Mouse (Mus musculus) forebrain, embryonic 14.5 days (tissue): ENCODE results near the gene Tmem120a. TPM values are rescaled to one million over a fixed set of nuclear protein-coding genes. Genes with fewer than 3 reads are reported as not detected.

Experiments used
- ATAC-seq: fragments of 200-750 bp; cut with Nextera tagmentation; 2 replicates; pipeline ENCODE4 v1.8.0; 2017; ENCODE audit warnings: mild to moderate bottlenecking, moderate library complexity
- DNase-seq: peaks from one replicate; pipeline ENCODE4 v3.0.0-alpha.2; 2015; ENCODE audit warnings: low spot score
- H3K27ac ChIP-seq: fragments of 300-500 bp; sonication (generic); 2 replicates; pipeline ENCODE4 v1.5.1; 2014; ENCODE audit warnings: low read depth, mild to moderate bottlenecking, control low read depth, low read length, moderate library complexity
- H3K27me3 ChIP-seq: fragments of 300-500 bp; sonication (generic); replicated peaks from 2 replicates; pipeline ENCODE4 v1.6.1; 2014; ENCODE audit warnings: low read length, control low read depth, mixed read lengths; ENCODE audit not compliant: control insufficient read depth, insufficient read depth
- H3K36me3 ChIP-seq: fragments of 300-500 bp; sonication (generic); 2 replicates; pipeline ENCODE4 v1.6.1; 2014; ENCODE audit warnings: low read length, control low read depth; ENCODE audit not compliant: control insufficient read depth, insufficient read depth
- H3K4me1 ChIP-seq: fragments of 300-500 bp; sonication (generic); 2 replicates; pipeline ENCODE4 v1.6.1; 2014; ENCODE audit warnings: antibody characterized with exemption, low read length, control low read depth; ENCODE audit not compliant: control insufficient read depth, insufficient read depth
- H3K4me2 ChIP-seq: fragments of 300-500 bp; sonication (generic); 2 replicates; pipeline ENCODE4 v1.6.1; 2014; ENCODE audit warnings: mild to moderate bottlenecking, control low read depth, low read length
- H3K4me3 ChIP-seq: fragments of 300-500 bp; sonication (generic); 2 replicates; pipeline ENCODE4 v1.5.1; 2014; ENCODE audit warnings: low read depth, low read length, control low read depth
- H3K9ac ChIP-seq: fragments of 300-500 bp; sonication (generic); 2 replicates; pipeline ENCODE4 v1.6.1; 2014; ENCODE audit warnings: mild to moderate bottlenecking, low read length, control low read depth, moderate library complexity
- H3K9me3 ChIP-seq: fragments of 300-500 bp; sonication (generic); replicated peaks from 2 replicates; pipeline ENCODE4 v1.6.1; 2016; ENCODE audit warnings: low read length, control low read depth, mixed read lengths; ENCODE audit not compliant: control insufficient read depth
- WGBS: fragments of 180-500 bp; shearing (Covaris S2); extraction: QIAGEN DNeasy Blood & Tissue Kit; methylation state at CpG from one replicate; pipeline ENCODE4 v1.1.7; 2014; 5-methylcytosine and 5-hydroxymethylcytosine counted together
- microRNA-seq: library from miRNA; unstranded; fragments of <30 nt; microRNA quantifications from one replicate; pipeline ENCODE4, GENCODE M21; 2016
- polyA plus RNA-seq: library from polyadenylated mRNA; unstranded; fragments of >200 nt; fragmentation: Nextera tagmentation; extraction: Ambion mirVana; gene quantifications from 2 replicates; pipeline ENCODE4 v1.2.1, GENCODE M21; 2014

Tmem120a gene
- polyA plus RNA-seq, 1 experiment from 2014 or later = 80.1 TPM

- Histone ChIP-seq H3K4me1 (peaks cover 12% of the 10 kb centered on the region), H3K9ac (no peak overlapping the region), H3K27me3 (no peaks in the 10 kb centered on the region), H3K36me3 (no peaks in the 10 kb centered on the region), H3K27ac (no peak overlapping the region), H3K9me3 (no peaks in the 10 kb centered on the region), H3K4me2 (no peak overlapping the region), H3K4me3 (no peak overlapping the region)
- WGBS = 96% methylated on average over 5 of the region's 5 CpGs
- DNase-seq (no peak), ATAC-seq (no peak)
Measured at GRCm38 (mm10) chr5:135693281-135693853, 50.9 kb downstream of the Tmem120a start.

DNA sequence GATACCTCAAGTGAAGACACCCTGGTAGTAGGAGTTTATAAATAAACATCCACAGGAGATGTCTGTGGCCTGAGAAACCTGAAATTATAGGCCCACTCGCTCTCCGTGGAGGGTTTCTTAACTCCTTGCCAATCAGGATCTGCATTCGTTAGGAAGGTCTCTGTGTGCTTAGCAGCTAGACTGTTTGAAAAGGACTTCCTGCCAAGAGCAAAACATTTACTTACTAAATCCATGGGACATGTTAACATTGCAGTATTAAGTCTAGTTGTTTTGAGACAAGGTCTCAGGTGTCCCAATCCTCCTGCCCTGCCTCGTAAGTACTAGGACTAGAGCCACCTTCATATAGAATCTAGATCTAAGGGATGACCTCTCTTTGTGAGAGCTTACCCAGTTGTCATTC lies 53.0 kb downstream of the Tmem120a start:
- Histone ChIP-seq H3K36me3 (no peaks in the 10 kb centered on the region), H3K4me1 (peaks cover 14% of the 10 kb centered on the region), H3K27ac (no peak overlapping the region), H3K27me3 (no peaks in the 10 kb centered on the region), H3K9ac (no peak overlapping the region), H3K9me3 (no peaks in the 10 kb centered on the region), H3K4me2 (peak overlapping the region; percentile 3; the same call in 1 of the 2 replicates), H3K4me3 (no peak overlapping the region)
- 62% methylated on average over 4 of the region's 4 CpGs for WGBS
- no peak for ATAC-seq
- DNase-seq = no peak

DNA sequence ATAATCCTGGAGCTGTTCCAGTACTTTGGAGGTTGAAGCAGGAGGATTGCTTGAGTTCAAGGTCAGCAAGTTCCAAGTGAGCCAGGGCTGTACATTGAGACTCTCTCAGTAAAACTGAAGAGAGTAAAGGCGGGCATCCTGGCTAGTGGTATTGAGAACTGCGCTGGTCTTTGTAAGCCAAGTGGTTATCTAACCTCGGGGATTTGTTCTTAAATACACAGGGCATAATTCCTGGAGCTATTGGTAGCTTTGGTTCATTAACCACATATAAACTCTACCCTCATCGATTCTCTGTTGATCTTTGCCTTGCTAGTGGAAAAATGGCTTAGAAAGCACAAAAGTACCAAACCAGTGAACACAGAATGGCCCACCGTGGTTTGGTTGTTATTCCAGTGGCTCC lies 53.8 kb downstream of the Tmem120a start:
- no peak for ATAC-seq
- no peak overlapping the region; the same call in 1 of the 2 replicates for H3K9ac ChIP-seq
- 79% methylated on average over 5 of the region's 5 CpGs for WGBS

More for the DNA sequence above, 53.8 kb downstream of the Tmem120a start:
- no peak for DNase-seq
- Histone ChIP-seq H3K4me2 (peak overlapping the region; percentile 80), H3K9me3 (no peaks in the 10 kb centered on the region), H3K27me3 (no peaks in the 10 kb centered on the region), H3K4me1 (peaks cover 14% of the 10 kb centered on the region), H3K36me3 (no peaks in the 10 kb centered on the region), H3K4me3 (peak overlapping the region; percentile 74), H3K27ac (no peak overlapping the region)

Small RNAs within 50 kb of the gene (microRNA-seq; reads per million reads assigned to microRNA genes)
- not detected for gene Mir7034

Other genes with a start within 250 kb of the Tmem120a start
- gene Hip1, start 199.3 kb downstream of the Tmem120a start, polyA plus RNA-seq = 24.6 and 30.0 TPM in 2 replicates
- not detected in 2 replicates for gene Ccl26, start 180.9 kb downstream of the Tmem120a start, polyA plus RNA-seq
- gene Ccl24, start 171.4 kb downstream of the Tmem120a start, polyA plus RNA-seq = 1.0 and 1.9 TPM in 2 replicates
- 67.2 and 68.6 TPM in 2 replicates for gene Rhbdd2, start 111.8 kb downstream of the Tmem120a start, polyA plus RNA-seq
- gene Por, start 74.4 kb downstream of the Tmem120a start, polyA plus RNA-seq = 82.1 and 101 TPM in 2 replicates
- gene Styxl1, start 33.9 kb upstream of the Tmem120a start, polyA plus RNA-seq = 0.52 TPM in 1 of 2 replicates, not detected in the other
- gene Mdh2, start 34.0 kb upstream of the Tmem120a start, polyA plus RNA-seq = 590 and 591 TPM in 2 replicates
- 23.6 and 31.1 TPM in 2 replicates for gene Srrm3, start 62.4 kb upstream of the Tmem120a start, polyA plus RNA-seq
- gene Hspb1, start 143.5 kb upstream of the Tmem120a start, polyA plus RNA-seq = 6.6 and 8.1 TPM in 2 replicates
- gene Ywhag, start 190.2 kb upstream of the Tmem120a start, polyA plus RNA-seq = 361 and 450 TPM in 2 replicates
- gene Ssc4d, start 230.1 kb upstream of the Tmem120a start, polyA plus RNA-seq = 0.99 and 1.4 TPM in 2 replicates
- 0.13 and 0.16 TPM in 2 replicates for gene Zp3, start 235.7 kb upstream of the Tmem120a start, polyA plus RNA-seq